Mouse (Mus musculus): ENCODE measurements at regions not wholly inside any gene's neighbourhood (a gene's known extent, or its start where the extent isn't known, plus 50 kb on each side); places are given as distances from the start of the nearest gene placed in this dataset.

DNA sequence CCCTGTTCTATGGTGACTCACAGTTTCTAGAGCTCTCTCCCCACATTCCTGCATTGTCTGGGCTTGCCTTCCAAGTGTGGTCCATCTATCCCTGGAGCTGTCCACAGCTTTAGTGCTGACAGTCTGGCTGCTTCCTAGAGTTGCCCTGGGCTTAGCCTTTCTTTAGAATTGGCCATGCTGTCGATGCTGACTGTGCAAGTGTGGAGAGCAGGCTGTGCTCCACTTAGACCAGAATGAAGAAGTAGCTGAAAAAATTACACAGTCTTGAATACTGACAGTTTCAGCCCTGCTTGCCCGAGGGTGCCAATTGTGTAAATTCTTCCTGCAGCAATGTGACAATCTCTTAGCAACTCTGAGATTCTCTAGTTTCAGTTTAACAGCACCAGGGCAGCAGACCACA is 203.3 kb upstream of the Tmpo start:
- 31% methylated on average over 2 of the region's 2 CpGs for WGBS

GRCm38 (mm10) chr10:91376683-91377082 is 195.6 kb upstream of the Tmpo start:
- H3K9ac ChIP-seq (replicated peaks; ENCODE audit: low read depth, low read length) = no peak overlapping the region
- no peaks in the 10 kb centered on the region for H3K4me1 ChIP-seq (replicated peaks; ENCODE audit: control insufficient read depth, insufficient read depth, low read length)
- no peak overlapping the region for H3K4me2 ChIP-seq (ENCODE audit: low read length)
- no peak overlapping the region for H3K4me3 ChIP-seq (replicated peaks; ENCODE audit: low read length)
- no peak overlapping the region for H3K27ac ChIP-seq (ENCODE audit: low read length)
- no peaks in the 10 kb centered on the region for H3K27me3 ChIP-seq (replicated peaks; ENCODE audit: control insufficient read depth, insufficient read depth, low read length)
- ATAC-seq = no peak
- H3K9me3 ChIP-seq (ENCODE audit: control insufficient read depth, low read length) = no peaks in the 10 kb centered on the region
- 95% methylated on average over 3 of the region's 3 CpGs for WGBS
- no peaks in the 10 kb centered on the region for H3K36me3 ChIP-seq (ENCODE audit: control insufficient read depth, insufficient read depth)

More for the DNA sequence above, 203.3 kb upstream of the Tmpo start:
- ATAC-seq = peak; percentile 49; the same call in 1 of the 2 replicates
- Histone ChIP-seq H3K27me3 (replicated peaks; ENCODE audit: control insufficient read depth, insufficient read depth, low read length) (no peaks in the 10 kb centered on the region), H3K4me1 (replicated peaks; ENCODE audit: control insufficient read depth, insufficient read depth, low read length) (peaks cover 7% of the 10 kb centered on the region; the same call in 1 of the 2 replicates), H3K27ac (ENCODE audit: low read length) (no peak overlapping the region), H3K9ac (replicated peaks; ENCODE audit: low read depth, low read length) (no peak overlapping the region), H3K9me3 (ENCODE audit: control insufficient read depth, low read length) (no peaks in the 10 kb centered on the region), H3K36me3 (ENCODE audit: control insufficient read depth, insufficient read depth) (no peaks in the 10 kb centered on the region), H3K4me2 (ENCODE audit: low read length) (no peak overlapping the region), H3K4me3 (replicated peaks; ENCODE audit: low read length) (no peak overlapping the region)

- H3K36me3 ChIP-seq (ENCODE audit: control insufficient read depth, insufficient read depth) = no peaks in the 10 kb centered on the region
- H3K4me3 ChIP-seq (replicated peaks; ENCODE audit: low read length) = no peak overlapping the region
- no peak overlapping the region for H3K4me2 ChIP-seq (ENCODE audit: low read length)
- no peak for ATAC-seq
- no peaks in the 10 kb centered on the region for H3K9me3 ChIP-seq (ENCODE audit: control insufficient read depth, low read length)
- no peak overlapping the region for H3K27ac ChIP-seq (ENCODE audit: low read length)
- WGBS = no CpG with 5 or more reads among the region's 1 CpGs
- no peaks in the 10 kb centered on the region for H3K4me1 ChIP-seq (replicated peaks; ENCODE audit: control insufficient read depth, insufficient read depth, low read length)
- H3K9ac ChIP-seq (replicated peaks; ENCODE audit: low read depth, low read length) = no peak overlapping the region
- H3K27me3 ChIP-seq (replicated peaks; ENCODE audit: control insufficient read depth, insufficient read depth, low read length) = no peaks in the 10 kb centered on the region
Measured at GRCm38 (mm10) chr10:91367488-91367887, 186.4 kb upstream of the Tmpo start.

DNA sequence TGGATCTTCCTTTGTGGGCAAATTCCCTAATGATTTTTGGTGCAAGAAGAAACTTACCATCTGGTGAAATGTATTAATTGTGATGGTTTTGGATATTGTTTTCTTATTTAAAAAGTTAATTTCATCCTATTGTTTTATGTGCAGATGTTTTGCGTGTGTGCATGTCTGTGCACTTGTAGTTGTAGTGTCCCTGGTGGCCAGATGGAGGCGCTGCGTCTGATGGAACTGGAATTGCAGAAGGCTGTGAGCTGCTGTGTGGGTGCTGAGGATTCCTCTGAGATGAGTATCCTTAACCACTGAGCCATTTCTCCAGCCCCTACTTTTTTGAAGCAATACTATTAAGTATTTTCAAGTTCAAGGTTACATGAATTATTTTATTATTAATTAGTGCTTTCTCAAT is 181.5 kb upstream of the Tmpo start:
- Histone ChIP-seq H3K27ac (ENCODE audit: low read length) (no peak overlapping the region), H3K4me3 (replicated peaks; ENCODE audit: low read length) (no peak overlapping the region), H3K4me2 (ENCODE audit: low read length) (no peak overlapping the region), H3K9me3 (ENCODE audit: control insufficient read depth, low read length) (no peaks in the 10 kb centered on the region), H3K36me3 (ENCODE audit: control insufficient read depth, insufficient read depth) (no peaks in the 10 kb centered on the region), H3K27me3 (replicated peaks; ENCODE audit: control insufficient read depth, insufficient read depth, low read length) (no peaks in the 10 kb centered on the region), H3K9ac (replicated peaks; ENCODE audit: low read depth, low read length) (no peak overlapping the region), H3K4me1 (replicated peaks; ENCODE audit: control insufficient read depth, insufficient read depth, low read length) (no peaks in the 10 kb centered on the region)
- 76% methylated on average over 3 of the region's 3 CpGs for WGBS
- ATAC-seq = no peak

GRCm38 (mm10) chr10:91361621-91362020 is 180.5 kb upstream of the Tmpo start:
- no peaks in the 10 kb centered on the region for H3K36me3 ChIP-seq (ENCODE audit: control insufficient read depth, insufficient read depth)
- no peaks in the 10 kb centered on the region for H3K27me3 ChIP-seq (replicated peaks; ENCODE audit: control insufficient read depth, insufficient read depth, low read length)
- ATAC-seq = no peak
- H3K4me1 ChIP-seq (replicated peaks; ENCODE audit: control insufficient read depth, insufficient read depth, low read length) = no peaks in the 10 kb centered on the region
- no peak overlapping the region for H3K4me3 ChIP-seq (replicated peaks; ENCODE audit: low read length)
- 93% methylated on average over 2 of the region's 2 CpGs for WGBS
- H3K4me2 ChIP-seq (ENCODE audit: low read length) = no peak overlapping the region
- no peaks in the 10 kb centered on the region for H3K9me3 ChIP-seq (ENCODE audit: control insufficient read depth, low read length)
- no peak overlapping the region for H3K27ac ChIP-seq (ENCODE audit: low read length)
- no peak overlapping the region for H3K9ac ChIP-seq (replicated peaks; ENCODE audit: low read depth, low read length)

GRCm38 (mm10) chr10:91345465-91345864 is 164.3 kb upstream of the Tmpo start:
- no peak overlapping the region for H3K9ac ChIP-seq (replicated peaks; ENCODE audit: low read depth, low read length)
- H3K36me3 ChIP-seq (ENCODE audit: control insufficient read depth, insufficient read depth) = no peaks in the 10 kb centered on the region
- no peaks in the 10 kb centered on the region for H3K9me3 ChIP-seq (ENCODE audit: control insufficient read depth, low read length)
- ATAC-seq = no peak
- H3K27me3 ChIP-seq (replicated peaks; ENCODE audit: control insufficient read depth, insufficient read depth, low read length) = no peaks in the 10 kb centered on the region
- H3K4me2 ChIP-seq (ENCODE audit: low read length) = no peak overlapping the region
- no peak overlapping the region for H3K4me3 ChIP-seq (replicated peaks; ENCODE audit: low read length)
- no peak overlapping the region for H3K27ac ChIP-seq (ENCODE audit: low read length)
- WGBS = 57% methylated on average over 5 of the region's 5 CpGs
- no peaks in the 10 kb centered on the region for H3K4me1 ChIP-seq (replicated peaks; ENCODE audit: control insufficient read depth, insufficient read depth, low read length)

DNA sequence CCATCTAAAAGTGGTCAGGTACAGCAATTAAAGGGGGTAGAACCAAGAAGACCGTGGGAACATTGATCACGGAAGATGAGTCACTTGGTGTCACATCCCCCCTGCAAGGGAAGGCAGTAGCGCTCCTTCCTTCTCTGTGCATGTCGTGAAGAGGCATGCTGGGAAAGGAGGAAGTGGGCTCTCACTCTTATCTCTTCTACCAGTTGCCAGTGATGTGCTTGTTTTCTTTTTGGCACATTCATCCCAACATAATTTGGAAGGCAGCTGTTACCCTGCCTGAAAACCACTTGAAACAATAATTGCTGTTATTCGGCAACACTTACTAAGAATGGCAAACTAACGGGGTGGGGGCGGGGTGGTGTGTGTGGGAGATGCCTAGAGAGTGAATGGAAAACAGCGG is 161.0 kb upstream of the Tmpo start:
- Histone ChIP-seq H3K9ac (replicated peaks; ENCODE audit: low read depth, low read length) (no peak overlapping the region), H3K9me3 (ENCODE audit: control insufficient read depth, low read length) (0 out of 2 replicates have a peak, but pooled peaks cover 2% of the 10 kb centered on the region), H3K4me2 (ENCODE audit: low read length) (no peak overlapping the region), H3K4me3 (replicated peaks; ENCODE audit: low read length) (no peak overlapping the region), H3K4me1 (replicated peaks; ENCODE audit: control insufficient read depth, insufficient read depth, low read length) (no peaks in the 10 kb centered on the region), H3K27me3 (replicated peaks; ENCODE audit: control insufficient read depth, insufficient read depth, low read length) (no peaks in the 10 kb centered on the region), H3K27ac (ENCODE audit: low read length) (no peak overlapping the region), H3K36me3 (ENCODE audit: control insufficient read depth, insufficient read depth) (no peaks in the 10 kb centered on the region)
- 73% methylated on average over 8 of the region's 8 CpGs for WGBS
- ATAC-seq = no peak

- H3K4me2 ChIP-seq (ENCODE audit: low read length) = no peak overlapping the region
- 72% methylated on average over 3 of the region's 3 CpGs for WGBS
- H3K27me3 ChIP-seq (replicated peaks; ENCODE audit: control insufficient read depth, insufficient read depth, low read length) = no peaks in the 10 kb centered on the region
- 0 out of 2 replicates have a peak, but pooled peaks cover 2% of the 10 kb centered on the region for H3K9me3 ChIP-seq (ENCODE audit: control insufficient read depth, low read length)
- peak; percentile 59 for ATAC-seq
- no peaks in the 10 kb centered on the region for H3K4me1 ChIP-seq (replicated peaks; ENCODE audit: control insufficient read depth, insufficient read depth, low read length)
- H3K9ac ChIP-seq (replicated peaks; ENCODE audit: low read depth, low read length) = no peak overlapping the region
- H3K4me3 ChIP-seq (replicated peaks; ENCODE audit: low read length) = no peak overlapping the region
- H3K27ac ChIP-seq (ENCODE audit: low read length) = no peak overlapping the region
- no peaks in the 10 kb centered on the region for H3K36me3 ChIP-seq (ENCODE audit: control insufficient read depth, insufficient read depth)
Measured at GRCm38 (mm10) chr10:91339361-91339760, 158.2 kb upstream of the Tmpo start.

GRCm38 (mm10) chr10:91326661-91327312 is 145.7 kb upstream of the Tmpo start:
- Histone ChIP-seq H3K36me3 (ENCODE audit: control insufficient read depth, insufficient read depth) (no peaks in the 10 kb centered on the region), H3K27ac (ENCODE audit: low read length) (no peak overlapping the region), H3K9ac (replicated peaks; ENCODE audit: low read depth, low read length) (no peak overlapping the region), H3K9me3 (ENCODE audit: control insufficient read depth, low read length) (no peaks in the 10 kb centered on the region), H3K4me3 (replicated peaks; ENCODE audit: low read length) (no peak overlapping the region), H3K4me2 (ENCODE audit: low read length) (no peak overlapping the region), H3K4me1 (replicated peaks; ENCODE audit: control insufficient read depth, insufficient read depth, low read length) (peaks cover 7% of the 10 kb centered on the region), H3K27me3 (replicated peaks; ENCODE audit: control insufficient read depth, insufficient read depth, low read length) (no peaks in the 10 kb centered on the region; the same call in 1 of the 2 replicates)
- 14% methylated on average over 12 of the region's 12 CpGs for WGBS
- peak; percentile 3; the same call in 1 of the 2 replicates for ATAC-seq

All from forebrain, embryonic 16.5 days (tissue).